9 mouse cellular contexts compared by ENCODE assay signal in the genomic region with DNA sequence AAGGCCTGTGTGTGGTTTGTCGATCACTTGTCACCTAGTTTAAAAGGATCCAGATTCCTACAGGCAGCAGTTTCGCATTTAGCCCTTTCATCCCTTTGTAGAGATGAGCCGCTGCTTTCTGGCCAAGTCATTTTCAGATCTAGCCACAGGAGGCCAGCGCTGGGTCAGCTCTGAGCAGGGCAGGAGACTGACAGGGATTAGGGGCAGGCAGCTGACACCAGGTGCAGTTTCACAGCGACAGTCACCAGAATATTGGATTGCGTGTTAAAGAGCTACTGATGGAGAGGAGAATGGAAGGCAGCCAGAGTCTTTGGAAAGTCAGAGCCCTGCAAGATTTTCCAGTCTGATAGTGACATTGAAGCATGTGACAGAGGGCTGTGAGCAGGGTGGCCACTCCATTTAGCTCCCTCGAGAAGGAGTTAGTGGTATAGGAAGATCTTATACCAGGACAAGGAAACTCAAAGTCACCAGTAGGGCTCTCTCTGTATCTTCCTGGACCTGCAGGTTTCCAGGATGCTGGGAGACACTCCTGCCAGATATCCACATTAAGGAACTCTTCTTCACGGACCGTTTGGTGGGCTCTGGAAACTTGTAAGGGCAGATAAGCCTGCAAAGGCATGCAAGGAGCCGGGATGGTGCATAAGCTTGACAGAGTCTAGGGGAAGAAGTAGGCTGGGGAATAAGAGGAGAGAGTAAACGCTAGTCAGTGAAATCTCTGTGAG. TPM values are rescaled to one million over a fixed set of nuclear protein-coding genes. Genes with fewer than 3 reads are reported as not detected.
DNase-seq lines count a peak whose midpoint lies in the region; ATAC-seq lines count a peak whose summit lies in the region.
"Had no signal": no experiment of that assay in that cellular context is flagged by ENCODE, and none has a peak within 500 bp of the region (broad histone marks: within the 10 kb centered on the region; RNA-seq: fewer than 3 reads in every experiment).

No protein-coding gene starts in this region.

- DNase-seq in ovary, postnatal 36 days (ENCODE audit: low spot score) = peak; percentile 19
- no peak for DNase-seq in ovary, postnatal 14 days (ENCODE audit: low spot score)
- DNase-seq in cerebellum, adult 8-10 months = peak; percentile 20
- DNase-seq in gastrocnemius, postnatal 10 days = peak; percentile 17
- no peak for DNase-seq in urinary bladder, postnatal 36 days (ENCODE audit: low spot score in 2 of 2)

- no peak for ATAC-seq in CD4-positive, CD25-positive, alpha-beta regulatory T cell, adult 4 months
- no peak for ATAC-seq in activated CD4-positive, CD25-positive, alpha-beta regulatory T cell, adult 4 months

RNA-seq across cellular contexts. Expression of a gene that starts 21.4 kb away (rescaled TPM):
- total RNA-seq in gastrocnemius, postnatal 10 days (2021) = 10 to 100 TPM; 30.1 to 33.2 TPM
- polyA plus RNA-seq in CD4-positive, CD25-positive, alpha-beta regulatory T cell, adult 4 months (2017; shearing (Covaris generic)) = not detected
- polyA plus RNA-seq in activated CD4-positive, CD25-positive, alpha-beta regulatory T cell, adult 4 months (2017; shearing (Covaris generic)) = not detected
- total RNA-seq: hematopoietic stem cell, adult 5-6 weeks had no signal
- polyA plus RNA-seq: G1E had no signal

Comparison
In these comparisons a context has a peak if more than half of its experiments do, and no peak if none do; other contexts are left out.
1. DNase-seq: peak in ovary, postnatal 36 days (single experiment), cerebellum, adult 8-10 months (single experiment) and gastrocnemius, postnatal 10 days (single experiment); none in ovary, postnatal 14 days (single experiment) and urinary bladder, postnatal 36 days (0 of 2).